Mouse (Mus musculus) lung, adult 18-20 months (tissue): ENCODE data around the gene Zic2.

Experiments used
- DNase-seq, 2 experiments: peaks; one replicate each; pipeline ENCODE4 v3.0.0; 2022; ENCODE audit warnings: mixed read lengths in 2 of 2

Gene Zic2

GRCm38 (mm10) chr14:122477971-122478573, 2.8 kb downstream of the Zic2 start:
- DNase-seq, result no peak

GRCm38 (mm10) chr14:122478574-122479011, 3.4 kb downstream of the Zic2 start:
- no peak for DNase-seq

GRCm38 (mm10) chr14:122479461-122480109, 4.3 kb downstream of the Zic2 start:
- DNase-seq, result no peak

- DNase-seq, result no peak
Observed at GRCm38 (mm10) chr14:122480355-122480754, 5.1 kb downstream of the Zic2 start.

GRCm38 (mm10) chr14:122481181-122481580, 5.9 kb downstream of the Zic2 start:
- no peak for DNase-seq

GRCm38 (mm10) chr14:122482081-122483023, 7.1 kb downstream of the Zic2 start:
- DNase-seq, result no peak

- no peak for DNase-seq
Observed at GRCm38 (mm10) chr14:122483024-122483385, 7.8 kb downstream of the Zic2 start.

GRCm38 (mm10) chr14:122483556-122484421, 8.6 kb downstream of the Zic2 start:
- no peak for DNase-seq

GRCm38 (mm10) chr14:122484458-122484843, 9.2 kb downstream of the Zic2 start:
- DNase-seq, result no peak

- no peak for DNase-seq
Observed at GRCm38 (mm10) chr14:122484844-122485551, 9.8 kb downstream of the Zic2 start.

- DNase-seq, result no peak
Observed at GRCm38 (mm10) chr14:122485635-122486181, 10.5 kb downstream of the Zic2 start.

- no peak for DNase-seq
Observed at GRCm38 (mm10) chr14:122486611-122487010, 11.4 kb downstream of the Zic2 start.

- DNase-seq, result no peak
Observed at GRCm38 (mm10) chr14:122487366-122487765, 12.1 kb downstream of the Zic2 start.

- DNase-seq, result no peak
Observed at GRCm38 (mm10) chr14:122489041-122489440, 13.8 kb downstream of the Zic2 start.

- no peak for DNase-seq
Observed at GRCm38 (mm10) chr14:122489686-122490414, 14.6 kb downstream of the Zic2 start.

- no peak for DNase-seq
Observed at GRCm38 (mm10) chr14:122490441-122491328, 15.4 kb downstream of the Zic2 start, which contains the start of gene Gm10837. Gene Gm10837 (plus strand): TSS chr14:122490586.

GRCm38 (mm10) chr14:122491521-122491920, 16.3 kb downstream of the Zic2 start:
- no peak for DNase-seq

GRCm38 (mm10) chr14:122492015-122492414, 16.8 kb downstream of the Zic2 start:
- DNase-seq, result no peak

- DNase-seq, result no peak
Observed at GRCm38 (mm10) chr14:122509058-122509457, 33.8 kb downstream of the Zic2 start.

GRCm38 (mm10) chr14:122511519-122511918, 36.3 kb downstream of the Zic2 start:
- no peak for DNase-seq
